In genomic region chr5:25252423-25252822, GRCm38 (mm10) we compare ENCODE assay signal across 20 mouse cellular contexts. TPM values are rescaled to one million over a fixed set of nuclear protein-coding genes. Genes with fewer than 3 reads are reported as not detected.
A peak's percentile ranks its signal among the peaks of the same experiment; 100 is the strongest.
DNase-seq lines count a peak whose midpoint lies in the region; ATAC-seq and TF ChIP-seq lines count a peak whose summit lies in the region.
"Had no signal": no experiment of that assay in that cellular context is flagged by ENCODE, and none has a peak within 500 bp of the region (broad histone marks: within the 10 kb centered on the region; RNA-seq: fewer than 3 reads in every experiment).

No protein-coding gene starts in this region.

- H3K4me2 ChIP-seq in lung, embryonic 14.5 days, result no peak overlapping the region
- H3K4me2 ChIP-seq in stomach, embryonic 14.5 days (replicated peaks; ENCODE audit: low read depth, low read length), result no peak overlapping the region
- H3K4me2 ChIP-seq: hindbrain, embryonic 12.5 days; neural tube, embryonic 12.5 days had no signal

- 54% methylated on average over 2 of the region's 2 CpGs for whole genome bisulfite sequencing in lung, embryonic 14.5 days
- WGBS in stomach, embryonic 14.5 days, result 52% methylated on average over 2 of the region's 2 CpGs

- no peak for ATAC-seq in lung, embryonic 14.5 days (ENCODE audit: insufficient read depth)
- ATAC-seq in stomach, embryonic 14.5 days (ENCODE audit: insufficient number of reproducible peaks, insufficient read depth, low FRiP score, low read depth), result peak; percentile 56; the same call in 1 of the 2 replicates
- ATAC-seq: midbrain, embryonic 16.5 days; Patski had no signal

- no peaks in the 10 kb centered on the region for H3K4me1 ChIP-seq in lung, embryonic 14.5 days (ENCODE audit: insufficient read depth)
- H3K4me1 ChIP-seq in stomach, embryonic 14.5 days (ENCODE audit: control insufficient read depth, insufficient read depth, low read length), result no peaks in the 10 kb centered on the region
- H3K4me1 ChIP-seq: embryonic facial prominence, embryonic 10.5 days; hindbrain, embryonic 12.5 days; neural tube, embryonic 12.5 days had no signal

- no peaks in the 10 kb centered on the region for H3K27me3 ChIP-seq in lung, embryonic 14.5 days (ENCODE audit: insufficient read depth, low read length)
- no peaks in the 10 kb centered on the region for H3K27me3 ChIP-seq in stomach, embryonic 14.5 days (ENCODE audit: control insufficient read depth, insufficient read depth, low read length)
- H3K27me3 ChIP-seq: hindbrain, embryonic 12.5 days; neural tube, embryonic 12.5 days; Patski had no signal

- peaks cover 58% of the 10 kb centered on the region for H3K36me3 ChIP-seq in lung, embryonic 14.5 days (ENCODE audit: insufficient read depth)
- peaks cover 38% of the 10 kb centered on the region for H3K36me3 ChIP-seq in stomach, embryonic 14.5 days (ENCODE audit: control insufficient read depth, insufficient read depth, low read length)

- intact Hi-C loops in heart, postnatal 14 days (cut with DNase I), result no loop called here

- H3K9me3 ChIP-seq in lung, embryonic 14.5 days (ENCODE audit: low read depth, low read length), result no peaks in the 10 kb centered on the region
- H3K9me3 ChIP-seq in stomach, embryonic 14.5 days (ENCODE audit: control insufficient read depth, low read depth, low read length), result no peaks in the 10 kb centered on the region
- H3K9me3 ChIP-seq: embryonic facial prominence, embryonic 10.5 days; hindbrain, embryonic 12.5 days; neural tube, embryonic 12.5 days had no signal

- H3K4me3 ChIP-seq in lung, embryonic 14.5 days (ENCODE audit: low read depth, low read length), result no peak overlapping the region
- H3K4me3 ChIP-seq in stomach, embryonic 14.5 days (ENCODE audit: low read depth, low read length), result no peak overlapping the region
- H3K4me3 ChIP-seq: embryonic facial prominence, embryonic 10.5 days; hindbrain, embryonic 12.5 days; neural tube, embryonic 12.5 days had no signal

- DNase-seq in lung, embryonic 14.5 days, result peak; percentile 25
- no peak for DNase-seq in lung, adult 18-20 months
- DNase-seq in kidney, adult 18-20 months, result peak; percentile 68
- DNase-seq in kidney, postnatal 25 days, result peak; percentile 71 to 84
- no peak for DNase-seq in heart, postnatal 14 days
- DNase-seq in adrenal gland, adult 2 months, result no peak
- DNase-seq in testis, postnatal 14 days (ENCODE audit: low spot score), result no peak
- DNase-seq: cerebellum, adult 9-11 months; right cerebral cortex, postnatal 4 days; thymus, postnatal 4 days had no signal

- no peak overlapping the region for H3K27ac ChIP-seq in lung, embryonic 14.5 days (ENCODE audit: low read depth)
- H3K27ac ChIP-seq in stomach, embryonic 14.5 days (ENCODE audit: low read length), result peak overlapping the region; percentile 34; the same call in 1 of the 2 replicates
- H3K27ac ChIP-seq: embryonic facial prominence, embryonic 10.5 days; hindbrain, embryonic 12.5 days; neural tube, embryonic 12.5 days had no signal

- no peak for TF ChIP-seq CTCF in lung, embryonic 14.5 days (IDR thresholded peaks at IDR 0.05; ENCODE audit: low read depth)

- H3K9ac ChIP-seq in lung, embryonic 14.5 days, result no peak overlapping the region
- H3K9ac ChIP-seq in stomach, embryonic 14.5 days (replicated peaks; ENCODE audit: low read depth, low read length), result no peak overlapping the region
- H3K9ac ChIP-seq: hindbrain, embryonic 12.5 days; neural tube, embryonic 12.5 days had no signal

RNA-seq across cellular contexts. Expression of gene E130116L18Rik, which starts 29.5 kb away (rescaled TPM):
- polyA plus RNA-seq in lung, embryonic 14.5 days (2014; fragmentation: Nextera tagmentation; extraction: Ambion mirVana), result not detected in 2 replicates
- not detected in 2 replicates for polyA plus RNA-seq in stomach, embryonic 14.5 days (2014; fragmentation: Nextera tagmentation; extraction: Ambion mirVana)
- not detected for total RNA-seq in heart, postnatal 14 days (2021)
- not detected for total RNA-seq in adrenal gland, adult 2 months (2021)
- polyA plus RNA-seq in adrenal gland, adult 2 months (2012; rRNA removed), result 2.1 TPM in 1 of 2 replicates, not detected in the other
- total RNA-seq: gastrocnemius, postnatal 4 days; layer of hippocampus, adult 8-10 months; left cerebral cortex, postnatal 14 days had no signal
- polyA plus RNA-seq: heart, embryonic 14.5 days; hindbrain, embryonic 12.5 days; midbrain, embryonic 16.5 days; neural tube, embryonic 12.5 days had no signal

RNA-seq across cellular contexts. Expression of gene Galnt11, which starts 30.7 kb away (rescaled TPM):
- 36.2 and 37.5 TPM in 2 replicates for polyA plus RNA-seq in lung, embryonic 14.5 days (2014; fragmentation: Nextera tagmentation; extraction: Ambion mirVana)
- polyA plus RNA-seq in stomach, embryonic 14.5 days (2014; fragmentation: Nextera tagmentation; extraction: Ambion mirVana), result 46.4 and 52.4 TPM in 2 replicates
- total RNA-seq in heart, postnatal 14 days (2021), result 10 to 100 TPM; 24.5 TPM
- 10 to 100 TPM; 32.6 to 47.8 TPM for total RNA-seq in adrenal gland, adult 2 months (2021)
- polyA plus RNA-seq in adrenal gland, adult 2 months (2012; rRNA removed), result 11.0 and 12.3 TPM in 2 replicates

Comparison
In these comparisons a context has a peak if more than half of its experiments do, and no peak if none do; other contexts are left out.
1. DNase-seq: peak in lung, embryonic 14.5 days (single experiment), kidney, adult 18-20 months (single experiment) and kidney, postnatal 25 days (2 of 2); none in lung, adult 18-20 months (0 of 2), heart, postnatal 14 days (0 of 2), adrenal gland, adult 2 months (single experiment) and testis, postnatal 14 days (single experiment).